Mouse (Mus musculus) T-cell, adult 2 months (primary cell): ENCODE data around the gene Gm45717.
"Not testable (repeated sequence)": the region's sequence is repeated elsewhere in the genome, so short reads cannot be mapped to it uniquely, and the experiment has no call there.

Experiments
- DNase-seq: peaks from one replicate; pipeline ENCODE4 v3.0.0; 2022; ENCODE audit warnings: low spot score

The Gm45717 gene

DNA sequence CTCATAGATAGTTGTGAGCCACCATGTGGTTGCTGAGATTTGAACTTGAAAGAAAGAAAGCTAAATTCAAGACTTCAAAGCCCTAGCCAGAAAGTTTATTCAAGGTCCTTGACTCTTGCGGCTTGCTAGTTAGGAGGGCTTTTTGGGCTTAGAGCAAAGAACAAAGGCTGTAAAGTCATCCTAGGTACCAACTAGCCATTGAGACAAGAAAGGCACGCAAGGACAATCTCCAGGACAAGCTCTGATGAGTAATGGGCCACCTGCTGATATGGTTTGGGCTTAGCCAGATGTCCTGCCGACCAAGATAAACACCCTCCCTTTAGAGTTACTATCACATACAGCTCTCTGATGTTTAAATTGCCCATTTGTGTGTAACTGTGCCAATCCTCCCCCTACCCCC is 13.0 kb upstream of the Gm45717 start:
- not testable (repeated sequence) for DNase-seq

DNA sequence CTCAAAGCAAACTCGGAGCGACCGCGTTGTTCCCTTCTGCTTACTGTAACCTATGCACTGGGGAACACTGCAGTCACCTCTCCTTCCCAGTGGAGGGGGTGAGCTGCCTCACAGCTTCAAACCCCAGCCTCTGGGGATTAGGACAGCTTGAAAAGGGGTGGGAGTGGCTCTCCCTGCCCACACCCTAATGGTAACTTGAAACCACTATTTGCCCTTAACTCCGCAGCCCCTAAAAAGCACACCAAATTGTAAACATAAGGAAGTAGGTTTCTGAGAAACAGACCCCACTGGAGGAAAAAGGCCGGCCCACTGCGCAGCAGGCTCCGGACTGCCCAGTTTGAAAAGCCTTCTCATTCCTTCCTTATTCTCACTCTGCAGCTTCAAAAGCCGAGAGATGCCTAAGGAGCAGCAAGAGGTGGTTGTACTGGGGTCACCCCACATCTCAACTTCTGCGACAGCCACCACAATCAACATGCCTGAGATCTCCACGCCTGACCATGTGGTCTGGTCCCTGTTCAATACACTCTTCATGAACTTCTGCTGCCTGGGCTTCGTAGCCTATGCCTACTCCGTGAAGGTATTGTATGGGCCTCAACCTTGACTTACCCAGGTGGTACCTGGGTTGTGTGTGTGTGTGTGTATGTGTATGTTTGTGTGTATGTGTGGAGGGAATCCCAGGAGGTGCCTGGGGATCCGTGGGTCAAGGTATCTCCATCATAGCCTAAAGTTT is 12.3 kb upstream of the Gm45717 start:
- no peak for DNase-seq

DNA sequence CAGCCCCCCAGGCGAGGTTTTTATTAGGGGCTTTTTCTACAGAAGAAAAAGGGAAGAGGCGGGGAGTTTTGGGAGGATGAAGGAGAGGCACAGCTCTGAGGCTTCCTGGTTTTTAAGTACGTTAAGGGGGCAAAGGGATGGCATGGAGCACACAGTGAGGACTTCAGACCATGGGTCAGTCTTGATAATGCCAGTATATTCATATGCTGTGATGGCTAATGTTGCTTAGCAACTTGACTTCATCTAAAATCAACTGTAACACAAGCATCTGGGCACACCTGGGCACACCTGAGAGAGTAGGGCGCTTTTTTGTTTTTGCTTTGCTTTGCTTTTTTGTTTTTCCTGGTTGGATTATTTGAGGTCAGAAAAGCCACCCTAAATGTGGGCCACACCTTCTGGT is 11.2 kb upstream of the Gm45717 start, which contains the start of gene Ifitm1:
Ifitm1 (plus strand) TSS at position 301 of the 400 bp plus-strand sequence.
- no peak for DNase-seq

GRCm38 (mm10) chr7:140962733-140963132 is 7.0 kb upstream of the Gm45717 start:
- no peak for DNase-seq

GRCm38 (mm10) chr7:140961416-140961815 is 5.7 kb upstream of the Gm45717 start:
- DNase-seq: no peak

DNA sequence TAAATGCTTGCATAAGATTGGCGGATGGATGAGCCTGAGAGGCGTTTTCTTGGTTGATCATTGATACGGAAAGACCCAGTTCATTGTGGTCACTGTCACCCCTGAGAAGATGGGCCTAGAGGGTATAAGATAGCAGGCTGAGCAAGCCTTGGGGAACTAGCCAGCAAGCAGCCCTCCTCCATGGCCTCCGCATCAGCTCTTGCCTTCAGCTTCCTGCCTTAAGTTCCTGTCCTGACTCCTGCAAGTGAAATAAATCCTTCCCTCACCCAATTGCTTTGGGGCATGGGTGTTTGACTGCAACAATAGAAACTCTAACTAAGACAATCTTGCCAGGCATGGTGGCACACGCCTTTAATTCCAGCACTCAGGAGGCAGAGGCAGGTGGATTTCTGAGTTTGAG is 4.3 kb upstream of the Gm45717 start:
- DNase-seq: no peak

DNA sequence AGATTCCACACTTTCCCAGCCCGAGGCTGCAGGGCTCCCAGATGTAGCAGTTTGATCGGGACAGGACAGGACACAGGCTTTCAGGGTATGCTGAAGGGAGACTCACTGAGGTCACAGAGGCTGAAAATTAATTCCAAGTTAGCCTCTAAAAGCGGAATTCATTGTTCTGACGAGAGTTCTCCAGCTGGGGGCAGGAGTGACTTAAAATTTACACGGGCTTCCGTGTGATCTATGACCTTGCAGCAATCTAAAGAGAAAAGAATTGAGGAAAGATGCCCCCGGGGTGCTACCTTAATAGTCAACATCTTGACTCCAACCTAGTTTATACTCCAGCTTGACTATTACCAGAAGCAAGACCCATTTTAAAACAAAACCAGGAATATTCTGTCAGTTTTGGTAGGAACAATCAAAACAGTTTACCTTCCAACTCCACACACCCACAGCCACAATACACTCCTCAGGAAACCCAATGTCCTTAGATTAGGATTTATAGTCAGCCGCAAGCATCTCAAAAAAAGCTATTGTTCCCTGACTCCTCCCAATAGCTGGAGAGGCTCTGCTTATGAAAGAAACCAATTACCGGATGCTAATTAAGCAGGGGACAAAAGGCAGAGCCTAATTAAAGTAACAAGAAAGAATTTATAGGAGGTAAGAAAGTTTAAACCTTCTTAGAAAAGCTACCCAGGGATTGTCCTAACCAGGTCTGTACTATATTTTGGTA is 3.6 kb upstream of the Gm45717 start:
- peak; percentile 18 for DNase-seq

- DNase-seq: no peak
Measured at GRCm38 (mm10) chr7:140956556-140956869, 776 bp upstream of the Gm45717 start.

DNA sequence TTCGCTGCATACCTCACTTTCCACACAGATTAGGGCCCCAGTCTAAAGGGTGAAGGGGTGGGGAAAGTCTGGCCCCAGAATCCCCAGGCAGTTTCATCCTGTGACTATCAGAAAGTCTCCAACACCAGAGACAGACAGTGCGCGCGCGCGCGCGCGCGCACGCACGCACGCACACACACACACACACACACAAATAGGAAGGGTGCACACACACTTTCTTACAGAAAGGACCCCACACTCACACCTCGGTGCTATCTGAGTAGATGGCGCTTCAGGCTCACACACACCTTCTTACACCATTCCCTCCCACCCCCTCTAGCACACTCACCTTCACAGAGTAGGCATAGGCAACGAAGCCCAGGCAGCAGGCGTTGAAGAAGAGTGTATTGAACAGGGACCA is 395 bp downstream of the Gm45717 start:
- DNase-seq: no peak

DNA sequence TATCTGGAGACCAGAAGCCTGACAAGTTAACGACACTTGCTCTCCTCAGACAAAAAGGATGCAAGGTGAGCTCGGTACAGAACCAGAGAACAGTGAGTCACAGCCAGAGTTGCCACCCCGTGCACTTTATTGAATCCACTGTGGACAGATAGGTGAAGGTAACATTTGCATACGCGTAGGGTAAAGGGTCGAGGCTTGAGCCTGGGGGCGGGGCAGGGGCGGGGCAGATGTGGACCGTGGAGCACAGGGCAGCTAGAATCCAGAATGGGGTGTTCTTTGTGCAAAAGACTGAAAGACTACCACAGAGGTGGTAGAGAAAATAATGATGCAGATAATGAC is 1.0 kb downstream of the Gm45717 start:
- no peak for DNase-seq

DNA sequence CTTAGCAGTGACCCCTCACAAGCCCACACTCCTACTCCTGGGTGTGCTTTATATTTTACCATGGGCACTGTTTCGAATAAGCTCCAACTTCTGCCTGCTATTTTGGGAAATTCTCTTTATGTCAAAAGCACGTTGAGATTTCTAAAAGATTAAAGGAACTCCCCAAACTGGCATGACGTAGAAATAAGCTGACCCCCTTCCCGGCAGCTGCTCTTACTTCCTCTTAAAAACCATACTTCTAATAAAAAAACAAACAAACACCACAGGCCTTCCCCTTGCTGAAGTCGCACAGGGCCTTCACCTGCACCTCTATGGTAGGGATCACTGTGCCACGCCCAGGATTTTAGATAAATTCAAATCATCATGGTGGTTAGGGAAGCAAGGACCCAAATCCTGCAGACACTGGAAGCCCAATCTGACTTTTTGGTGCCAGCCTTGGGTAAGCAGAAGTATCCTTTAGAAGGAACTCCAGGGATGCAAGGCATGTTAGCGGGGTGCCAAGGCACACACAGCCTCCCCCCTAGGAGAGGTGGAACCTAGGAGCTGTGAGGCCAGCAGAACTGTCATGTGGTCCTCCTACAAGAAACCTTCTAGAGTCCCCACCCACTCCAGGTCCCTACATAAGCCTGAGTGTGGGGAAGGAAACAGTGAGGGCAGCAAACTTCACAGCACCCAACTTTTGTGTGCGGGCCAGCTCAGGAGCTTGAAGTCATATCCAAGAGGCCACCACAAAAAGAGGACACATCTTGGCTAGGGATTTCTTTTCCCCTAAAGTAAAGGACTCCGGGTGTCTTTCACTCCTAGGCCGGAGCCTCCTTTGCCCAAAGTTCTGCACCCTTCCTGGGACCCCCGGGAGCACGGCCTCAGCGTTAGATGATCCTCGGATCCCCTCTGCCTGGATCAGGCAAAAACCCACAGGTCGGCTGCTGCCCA is 1.7 kb downstream of the Gm45717 start:
- no peak for DNase-seq

DNA sequence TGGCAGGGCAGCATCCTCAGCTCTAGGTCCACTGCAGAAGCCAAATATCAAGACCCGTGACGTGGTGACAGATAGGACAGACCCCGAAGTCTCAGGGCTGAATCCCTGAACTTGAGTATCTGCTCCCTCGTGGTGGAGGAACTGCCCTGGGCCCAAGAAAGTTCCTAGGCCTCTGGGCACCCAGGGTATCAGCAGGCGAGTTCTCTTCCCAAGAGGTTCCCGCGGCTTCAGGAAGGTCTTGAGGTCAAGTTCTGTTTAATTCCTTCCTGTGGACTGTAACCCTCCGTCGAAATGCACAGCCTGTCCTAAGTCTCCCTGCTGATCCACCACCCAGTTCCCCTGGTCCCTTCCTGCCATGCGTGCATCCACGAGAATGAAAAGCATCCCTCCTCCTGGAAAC is 2.6 kb downstream of the Gm45717 start:
- DNase-seq: no peak

DNA sequence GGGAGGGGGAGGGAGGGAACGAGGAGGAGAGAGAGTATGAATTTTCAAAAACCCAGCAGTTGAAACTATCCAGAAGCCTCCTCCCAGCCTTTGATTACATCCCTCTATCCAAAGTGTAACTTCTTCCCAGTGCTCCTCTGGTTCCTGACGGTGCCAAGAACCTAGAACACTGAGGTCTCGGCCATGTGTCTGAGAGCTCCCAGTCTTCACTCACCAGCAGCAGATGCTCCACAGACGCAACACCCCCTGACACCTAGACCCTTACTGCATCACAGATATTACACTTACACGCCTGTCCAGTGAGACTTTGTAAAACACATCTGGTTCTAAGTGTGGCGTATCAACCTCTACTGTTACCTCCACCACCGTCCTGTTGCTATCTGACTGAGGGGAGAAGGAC is 3.3 kb downstream of the Gm45717 start:
- no peak for DNase-seq

DNA sequence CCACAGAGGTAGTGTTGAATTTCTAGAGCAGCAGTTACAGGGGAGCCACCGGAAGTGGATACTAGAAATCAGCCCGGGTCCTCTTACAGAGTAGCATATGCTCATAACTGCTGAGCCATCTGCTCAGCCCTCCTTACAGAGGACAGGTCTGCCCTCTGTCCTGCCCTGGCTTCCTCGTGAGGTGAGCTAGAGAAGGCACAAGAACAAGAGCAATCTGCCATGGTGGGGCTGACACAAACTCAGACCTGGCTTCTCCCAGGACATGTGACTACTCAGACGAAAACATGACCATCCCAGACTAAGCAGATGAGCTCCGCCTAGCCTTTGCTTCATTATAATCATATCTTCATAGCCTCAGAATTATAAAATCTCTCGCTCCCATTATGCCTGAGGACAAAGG is 4.0 kb downstream of the Gm45717 start:
- no peak for DNase-seq

DNA sequence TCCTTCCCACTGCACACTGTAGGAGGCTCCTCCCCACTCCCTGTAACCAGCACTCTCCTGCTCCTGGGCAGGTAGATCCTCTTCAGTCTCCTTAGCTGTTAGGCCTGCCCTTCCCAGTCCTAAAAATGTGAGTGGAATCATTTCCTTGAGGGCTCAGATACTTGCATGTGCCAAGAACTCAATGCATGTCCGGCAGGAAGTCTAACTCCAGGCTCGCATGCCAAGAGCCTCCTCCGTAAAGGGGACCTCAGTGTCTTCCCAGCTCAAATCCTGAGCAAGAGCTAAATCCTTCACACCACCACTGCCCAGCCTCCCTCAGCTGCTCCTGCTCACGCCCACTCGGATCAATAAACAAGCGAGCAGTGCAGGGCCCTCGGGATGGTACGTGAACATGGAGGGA is 4.7 kb downstream of the Gm45717 start:
- DNase-seq: no peak

DNA sequence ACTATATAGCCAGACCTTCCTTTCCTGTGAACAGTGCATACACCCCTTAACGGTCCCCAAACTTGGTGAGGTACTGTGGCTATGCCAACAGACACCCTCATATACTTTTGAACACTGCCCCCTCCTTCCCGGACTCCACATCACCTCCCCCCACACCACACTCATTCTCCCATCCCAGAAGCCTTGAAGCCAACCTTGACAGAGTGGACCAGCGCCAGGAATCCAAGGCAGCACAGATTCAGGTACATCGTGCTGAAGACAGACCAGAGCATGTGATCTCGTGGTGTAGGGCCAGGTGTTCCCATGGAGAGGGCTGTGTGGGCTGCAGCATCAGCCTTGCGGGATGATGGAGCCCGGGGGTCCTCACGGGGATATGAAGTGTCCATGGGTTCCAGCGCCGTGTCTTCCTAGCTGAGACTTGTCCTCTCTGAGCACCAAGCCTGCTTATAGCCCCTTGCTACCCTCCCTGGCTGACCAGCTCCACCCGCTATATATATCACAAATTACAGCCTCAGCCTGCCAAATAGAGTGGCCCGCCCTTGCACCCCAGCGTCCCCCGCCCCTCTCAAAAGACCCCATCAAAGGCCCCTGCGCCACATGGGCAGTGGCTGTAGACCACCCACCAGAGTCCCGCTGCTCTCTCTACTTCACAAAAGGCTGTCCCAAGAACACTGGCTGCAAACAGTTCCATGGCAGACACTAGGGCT is 5.8 kb downstream of the Gm45717 start, which contains the start of gene Ifitm5:
Ifitm5 (minus strand) TSS at position 468 of the 707 bp plus-strand sequence.
- DNase-seq: no peak

- DNase-seq: no peak
Measured at GRCm38 (mm10) chr7:140949255-140949654, 6.5 kb downstream of the Gm45717 start.

GRCm38 (mm10) chr7:140948161-140948560 is 7.6 kb downstream of the Gm45717 start:
- no peak for DNase-seq

- peak; percentile 69 for DNase-seq
Measured at GRCm38 (mm10) chr7:140946980-140947379, 8.8 kb downstream of the Gm45717 start.

GRCm38 (mm10) chr7:140946311-140946710 is 9.4 kb downstream of the Gm45717 start:
- no peak for DNase-seq

- no peak for DNase-seq
Measured at GRCm38 (mm10) chr7:140945247-140945646, 10.5 kb downstream of the Gm45717 start.

DNA sequence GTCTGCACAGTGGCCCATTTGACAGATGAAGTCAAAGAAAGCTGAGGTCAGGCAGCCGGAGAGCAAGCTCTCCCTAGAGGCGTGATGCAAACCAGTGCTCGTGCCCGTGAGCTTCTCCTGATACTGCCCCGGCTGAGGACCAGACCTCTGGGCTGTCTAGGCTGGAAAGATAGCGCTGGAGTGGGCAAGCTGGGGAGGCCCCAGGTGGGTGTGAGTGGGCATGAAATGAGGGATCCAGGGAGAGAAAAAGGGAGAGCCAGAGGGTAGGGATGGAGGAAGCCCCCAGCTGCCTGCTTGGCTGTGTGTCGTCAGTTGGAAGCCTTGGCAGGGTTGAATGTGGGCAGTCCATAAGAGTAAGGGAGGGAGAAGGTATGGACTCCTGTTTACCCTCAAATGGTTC is 11.5 kb downstream of the Gm45717 start:
- DNase-seq: no peak
